Mouse (Mus musculus) cortical plate, adult 2 months (tissue): ENCODE measurements around the gene Gm44502.

Source experiments
- CTCF ChIP-seq: fragments of 200-500 bp; IDR thresholded peaks from 2 replicates; pipeline ENCODE4 v1.5.1; 2011; ENCODE audit warnings: mild to moderate bottlenecking, control low read depth, low read length; ENCODE audit not compliant: insufficient read depth; ENCODE audit errors: extremely low read depth
- POLR2A ChIP-seq: fragments of 200-500 bp; IDR thresholded peaks from 2 replicates; pipeline ENCODE4 v1.6.1; 2011; ENCODE audit warnings: mild to moderate bottlenecking, low read length, control low read depth; ENCODE audit not compliant: insufficient read depth; ENCODE audit errors: extremely low read depth

DNA sequence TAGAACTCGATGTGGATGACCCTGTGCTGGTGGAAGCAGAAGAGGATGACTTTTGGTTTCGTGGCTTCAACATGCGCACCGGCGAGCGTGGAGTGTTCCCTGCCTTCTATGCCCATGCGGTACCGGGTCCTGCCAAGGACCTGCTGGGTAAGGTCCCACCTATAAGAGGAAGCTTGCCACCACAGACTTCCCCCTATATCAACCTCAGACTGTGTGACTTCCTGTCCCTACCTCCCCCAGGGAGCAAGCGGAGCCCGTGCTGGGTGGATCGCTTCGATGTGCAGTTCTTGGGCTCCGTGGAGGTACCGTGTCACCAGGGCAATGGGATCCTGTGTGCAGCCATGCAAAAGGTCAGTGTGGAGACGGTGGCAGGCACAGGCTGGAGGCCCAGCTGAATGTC, 29.4 kb upstream of the Gm44502 start:
- TF ChIP-seq CTCF (no peak), POLR2A (no peak)
